In the genomic region with DNA sequence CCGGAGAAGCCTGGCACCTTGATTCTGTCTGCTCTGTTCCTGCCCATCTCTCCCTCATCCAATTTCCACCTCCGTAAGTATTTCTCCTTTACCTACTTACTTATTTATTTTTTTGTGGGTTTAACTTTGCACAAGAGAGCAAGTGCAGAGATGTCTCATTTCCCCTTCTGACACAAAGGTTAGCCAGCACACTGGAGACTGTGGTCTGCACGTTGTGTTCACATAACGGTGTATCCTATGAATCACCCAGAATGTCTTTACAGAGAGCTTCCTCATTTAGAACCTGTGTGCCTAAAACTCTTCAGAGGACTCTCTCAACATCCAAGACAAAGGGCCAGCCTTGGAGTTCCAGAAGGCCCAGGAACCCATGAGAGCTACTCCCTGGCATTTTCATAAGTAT, we compare ENCODE assay signal across 22 mouse cellular contexts. TPM values are rescaled to one million over a fixed set of nuclear protein-coding genes. Genes with fewer than 3 reads are reported as not detected.
DNase-seq lines count a peak whose midpoint lies in the region; ATAC-seq and TF ChIP-seq lines count a peak whose summit lies in the region.
"Had no signal": no experiment of that assay in that cellular context is flagged by ENCODE, and none has a peak within 500 bp of the region (broad histone marks: within the 10 kb centered on the region; RNA-seq: fewer than 3 reads in every experiment).

No protein-coding gene starts in this region.

- no peaks in the 10 kb centered on the region for H3K4me1 ChIP-seq in liver, postnatal 0 days (ENCODE audit: insufficient read depth)
- H3K4me1 ChIP-seq in liver, embryonic 12.5 days: no peaks in the 10 kb centered on the region
- peaks cover 42 to 70% of the 10 kb centered on the region in 2 experiments for H3K4me1 ChIP-seq in CH12.LX (ENCODE audit: control insufficient read depth in 1 of 2, insufficient read depth in 2 of 2)
- H3K4me1 ChIP-seq in forebrain, embryonic 14.5 days (ENCODE audit: control insufficient read depth, insufficient read depth, low read length): no peaks in the 10 kb centered on the region
- H3K4me1 ChIP-seq: embryonic facial prominence, embryonic 13.5 days; heart, embryonic 13.5 days; hindbrain, embryonic 12.5 days had no signal

- 0 out of 2 replicates have a peak overlapping the region, but pooled peaks have one; percentile 22 for H3K27ac ChIP-seq in liver, postnatal 0 days (ENCODE audit: low read depth)
- no peak overlapping the region for H3K27ac ChIP-seq in liver, embryonic 12.5 days
- H3K27ac ChIP-seq in CH12.LX (ENCODE audit: insufficient read depth, low read depth): no peak overlapping the region
- no peak overlapping the region for H3K27ac ChIP-seq in forebrain, embryonic 14.5 days (ENCODE audit: low read depth, low read length)
- H3K27ac ChIP-seq: embryonic facial prominence, embryonic 13.5 days; forebrain, embryonic 12.5 days; heart, embryonic 13.5 days; hindbrain, embryonic 12.5 days had no signal

- TF ChIP-seq EP300 in liver, postnatal 0 days (IDR thresholded peaks at IDR 0.05; ENCODE audit: low read depth): no peak
- peak; percentile 69 for TF ChIP-seq EP300 in CH12.LX (IDR thresholded peaks at IDR 0.05; ENCODE audit: low read length)

- H3K4me3 ChIP-seq in liver, postnatal 0 days (ENCODE audit: low read depth, low read length): no peak overlapping the region
- H3K4me3 ChIP-seq in liver, embryonic 12.5 days: no peak overlapping the region
- no peak overlapping the region for H3K4me3 ChIP-seq in CH12.LX (replicated peaks in 1 of 3; ENCODE audit: low read depth in 2 of 3, low read length in 2 of 3, poor library complexity in 1 of 3)
- H3K4me3 ChIP-seq in forebrain, embryonic 14.5 days (ENCODE audit: low read depth, low read length): no peak overlapping the region
- H3K4me3 ChIP-seq: embryonic facial prominence, embryonic 13.5 days; forebrain, embryonic 12.5 days; heart, embryonic 13.5 days; hindbrain, embryonic 12.5 days had no signal

- DNase-seq in liver, postnatal 0 days: no peak
- peak; percentile 82 for DNase-seq in CH12.LX (ENCODE audit: extremely low read depth)
- DNase-seq in ovary, postnatal 14 days (ENCODE audit: low spot score): no peak
- no peak for DNase-seq in forebrain, embryonic 14.5 days (ENCODE audit: low spot score)
- DNase-seq in kidney, adult 8-10 months: no peak
- DNase-seq: adrenal gland, adult 8-10 months; adrenal gland, postnatal 36 days; cerebellum, adult 11-12 months; cerebellum, adult 9-10 months; cerebellum, postnatal 25 days; forebrain, postnatal 0 days; gastrocnemius, postnatal 10 days; heart, postnatal 36 days had no signal

- dilution Hi-C loops in CH12.LX (cut with MboI; ENCODE audit: extremely low pct_ligation_motif_present, extremely low pct_unique_long_range_greater_than_20kb, low sequenced_read_pairs): no loop called here

- in situ Hi-C loops in CH12.LX (cut with MboI; ENCODE audit: low pct_ligation_motif_present, low pct_unique_long_range_greater_than_20kb, low sequenced_read_pairs): no loop called here

- TF ChIP-seq POLR2A in CH12.LX (IDR thresholded peaks at IDR 0.05; ENCODE audit: low read depth, low read length): no peak

- no peaks in the 10 kb centered on the region for H3K27me3 ChIP-seq in liver, postnatal 0 days (ENCODE audit: insufficient read depth, low read length)
- H3K27me3 ChIP-seq in liver, embryonic 12.5 days (replicated peaks): no peaks in the 10 kb centered on the region
- H3K27me3 ChIP-seq in CH12.LX (replicated peaks): no peaks in the 10 kb centered on the region
- no peaks in the 10 kb centered on the region for H3K27me3 ChIP-seq in forebrain, embryonic 14.5 days (replicated peaks; ENCODE audit: control insufficient read depth, insufficient read depth, low read length)
- H3K27me3 ChIP-seq: embryonic facial prominence, embryonic 13.5 days; heart, embryonic 13.5 days; hindbrain, embryonic 12.5 days had no signal

- H3K79me2 ChIP-seq in CH12.LX (replicated peaks; ENCODE audit: control insufficient read depth, extremely low read depth, insufficient read depth, poor library complexity, severe bottlenecking): no peaks in the 10 kb centered on the region; the same call in 1 of the 2 replicates

- no peak for TF ChIP-seq CTCF in liver, postnatal 0 days (IDR thresholded peaks at IDR 0.05; ENCODE audit: low read depth)
- TF ChIP-seq CTCF in CH12.LX (conservative IDR thresholded peaks at IDR 0.05 in 1 of 2, IDR thresholded peaks at IDR 0.05 in 1 of 2; ENCODE audit: low read depth in 2 of 2, low read length in 2 of 2): no peak

- WGBS in liver, postnatal 0 days (ENCODE audit: insufficient replicate concordance): 46% methylated on average over 4 of the region's 4 CpGs
- 40% methylated on average over 4 of the region's 4 CpGs for WGBS in liver, embryonic 12.5 days (ENCODE audit: insufficient replicate concordance)
- WGBS in forebrain, embryonic 14.5 days: 86% methylated on average over 4 of the region's 4 CpGs

- no peaks in the 10 kb centered on the region for H3K36me3 ChIP-seq in liver, postnatal 0 days (replicated peaks; ENCODE audit: insufficient read depth, low read length)
- H3K36me3 ChIP-seq in liver, embryonic 12.5 days: no peaks in the 10 kb centered on the region
- peaks cover 6% of the 10 kb centered on the region in 2 experiments for H3K36me3 ChIP-seq in CH12.LX (replicated peaks in 1 of 2; ENCODE audit: control insufficient read depth in 1 of 2, insufficient read depth in 1 of 2, low read length in 1 of 2)
- no peaks in the 10 kb centered on the region for H3K36me3 ChIP-seq in forebrain, embryonic 14.5 days (ENCODE audit: control insufficient read depth, insufficient read depth, low read length)
- H3K36me3 ChIP-seq: embryonic facial prominence, embryonic 13.5 days; forebrain, embryonic 12.5 days; heart, embryonic 13.5 days; hindbrain, embryonic 12.5 days had no signal

- no peak overlapping the region for H3K4me2 ChIP-seq in liver, postnatal 0 days (ENCODE audit: low read depth, low read length)
- H3K4me2 ChIP-seq in liver, embryonic 12.5 days: no peak overlapping the region
- H3K4me2 ChIP-seq in CH12.LX (ENCODE audit: insufficient read depth, low read depth, poor library complexity, severe bottlenecking): peak overlapping the region; percentile 16
- no peak overlapping the region for H3K4me2 ChIP-seq in forebrain, embryonic 14.5 days (ENCODE audit: low read length)
- H3K4me2 ChIP-seq: embryonic facial prominence, embryonic 13.5 days; forebrain, embryonic 12.5 days; heart, embryonic 13.5 days; hindbrain, embryonic 12.5 days had no signal

- H3K9ac ChIP-seq in liver, postnatal 0 days (replicated peaks): no peak overlapping the region
- no peak overlapping the region for H3K9ac ChIP-seq in liver, embryonic 12.5 days
- H3K9ac ChIP-seq in CH12.LX (ENCODE audit: insufficient read depth, low read depth): peak overlapping the region; percentile 33; the same call in 1 of the 2 replicates
- H3K9ac ChIP-seq in forebrain, embryonic 14.5 days (ENCODE audit: low read length): no peak overlapping the region
- H3K9ac ChIP-seq: embryonic facial prominence, embryonic 13.5 days; forebrain, embryonic 12.5 days; forebrain, postnatal 0 days; heart, embryonic 13.5 days; hindbrain, embryonic 12.5 days had no signal

- no peaks in the 10 kb centered on the region for H3K9me3 ChIP-seq in liver, postnatal 0 days (ENCODE audit: low read length)
- no peaks in the 10 kb centered on the region for H3K9me3 ChIP-seq in liver, embryonic 12.5 days (replicated peaks)
- H3K9me3 ChIP-seq in CH12.LX (replicated peaks; ENCODE audit: low read length): peaks cover 7% of the 10 kb centered on the region
- no peaks in the 10 kb centered on the region for H3K9me3 ChIP-seq in forebrain, embryonic 14.5 days (replicated peaks; ENCODE audit: control insufficient read depth, low read length)
- H3K9me3 ChIP-seq: embryonic facial prominence, embryonic 13.5 days; forebrain, embryonic 12.5 days; heart, embryonic 13.5 days; hindbrain, embryonic 12.5 days had no signal

- TF ChIP-seq RAD21 in CH12.LX (IDR thresholded peaks at IDR 0.05; ENCODE audit: low read depth, low read length): no peak

- ATAC-seq in liver, postnatal 0 days: no peak
- no peak for ATAC-seq in liver, embryonic 12.5 days
- peak; percentile 98 for ATAC-seq in granulocyte monocyte progenitor cell, adult 5-6 weeks (replicated peaks; ENCODE audit: poor library complexity, severe bottlenecking)
- peak; percentile 59; the same call in 1 of the 2 replicates for ATAC-seq in monocyte, adult 5-6 weeks (replicated peaks; ENCODE audit: insufficient number of reproducible peaks, low FRiP score, low TSS enrichment, poor library complexity, severe bottlenecking)
- no peak for ATAC-seq in forebrain, embryonic 14.5 days
- ATAC-seq: forebrain, postnatal 0 days; hindbrain, embryonic 16.5 days; inflammation-experienced regulatory T-cells, adult 6 months had no signal

TF ChIP-seq in CH12.LX, 34 proteins besides CTCF, POLR2A, EP300 and RAD21 (continues in another document):
- TF ChIP-seq HCFC1 (IDR thresholded peaks at IDR 0.05; ENCODE audit: low read depth, low read length) (no peak), KAT2A (IDR thresholded peaks at IDR 0.05; ENCODE audit: insufficient replicate concordance, low read length) (no peak), RCOR1 (conservative IDR thresholded peaks at IDR 0.05; ENCODE audit: low read depth, low read length) (no peak), TCF12 (IDR thresholded peaks at IDR 0.05; ENCODE audit: low read depth, low read length) (no peak), ETS1 (conservative IDR thresholded peaks at IDR 0.05; ENCODE audit: low read depth, low read length) (peak; percentile 66), MAZ (IDR thresholded peaks at IDR 0.05; ENCODE audit: low read depth, low read length) (no peak), MXI1 (IDR thresholded peaks at IDR 0.05; ENCODE audit: low read depth, low read length) (no peak), PAX5 (IDR thresholded peaks at IDR 0.05; ENCODE audit: low read length) (no peak), MAFK (IDR thresholded peaks at IDR 0.05; ENCODE audit: insufficient replicate concordance, low read length) (no peak), NRF1 (IDR thresholded peaks at IDR 0.05; ENCODE audit: low read depth, low read length) (no peak), ZC3H11A (IDR thresholded peaks at IDR 0.05; ENCODE audit: low read depth, low read length) (no peak), ELF1 (IDR thresholded peaks at IDR 0.05; ENCODE audit: low read depth, low read length) (no peak), ZMIZ1 (IDR thresholded peaks at IDR 0.05; ENCODE audit: low read depth, low read length) (no peak)

RNA-seq across cellular contexts. Expression of gene Dgkg, which starts 27.1 kb away (rescaled TPM):
- polyA plus RNA-seq in liver, postnatal 0 days (2015; fragmentation: Nextera tagmentation; extraction: Ambion mirVana): 0.93 and 1.1 TPM in 2 replicates
- 0.89 and 0.91 TPM in 2 replicates for polyA plus RNA-seq in liver, embryonic 12.5 days (2016; fragmentation: Nextera tagmentation; extraction: Ambion mirVana)
- total RNA-seq in CH12.LX (2012; rRNA removed) (7.2 and 9.2 TPM in 2 replicates), CH12.LX (2014; rRNA removed) (2.3 and 3.0 TPM in 2 replicates)
- polyA plus RNA-seq in CH12.LX (2012; ENCODE audit: insufficient read length, low read depth): 2.0 TPM in 2 replicates
- total RNA-seq in granulocyte monocyte progenitor cell, adult 5-6 weeks (2014; fragmentation: Nextera tagmentation): 20.4 and 24.4 TPM in 2 replicates
- 12.1 and 13.4 TPM in 2 replicates for total RNA-seq in granulocyte monocyte progenitor cell, adult 5-6 weeks (2017)
- 21.3 to 23.7 TPM (median 22.5 TPM) in 3 replicates for total RNA-seq in monocyte, adult 5-6 weeks (2017)
- polyA plus RNA-seq in forebrain, embryonic 14.5 days (2014; fragmentation: Nextera tagmentation; extraction: Ambion mirVana): 2.1 and 3.0 TPM in 2 replicates

Comparison
In these comparisons a context has a peak if more than half of its experiments do, and no peak if none do; other contexts are left out.
1. ATAC-seq: peak in granulocyte monocyte progenitor cell, adult 5-6 weeks (single experiment) and monocyte, adult 5-6 weeks (single experiment); none in liver, postnatal 0 days (single experiment), liver, embryonic 12.5 days (single experiment) and forebrain, embryonic 14.5 days (single experiment).